Mouse (Mus musculus) heart, embryonic 16.5 days (tissue): ENCODE data around the gene Nudt8. TPM values are rescaled to one million over a fixed set of nuclear protein-coding genes. Genes with fewer than 3 reads are reported as not detected.
"Not testable (repeated sequence)": the region's sequence is repeated elsewhere in the genome, so short reads cannot be mapped to it uniquely, and the experiment has no call there.

ENCODE experiments used
- ATAC-seq: fragments of 200-750 bp; cut with Nextera tagmentation; replicated peaks from 2 replicates; pipeline ENCODE4 v1.8.0; 2017; ENCODE audit warnings: moderate number of reproducible peaks; ENCODE audit not compliant: insufficient read depth, low FRiP score; ENCODE audit errors: extremely low read depth
- H3K27ac ChIP-seq: fragments of 300-500 bp; sonication (generic); 2 replicates; pipeline ENCODE4 v1.5.1; 2014; ENCODE audit warnings: mild to moderate bottlenecking, low read length, control low read depth, moderate library complexity
- H3K27me3 ChIP-seq: fragments of 300-500 bp; sonication (generic); 2 replicates; pipeline ENCODE4 v1.6.1; 2014; ENCODE audit warnings: low read length, mixed read lengths; ENCODE audit not compliant: control insufficient read depth, insufficient read depth
- H3K36me3 ChIP-seq: fragments of 300-500 bp; sonication (generic); 2 replicates; pipeline ENCODE4 v1.6.1; 2014; ENCODE audit not compliant: control insufficient read depth, insufficient read depth
- H3K4me1 ChIP-seq: fragments of 300-500 bp; sonication (generic); 2 replicates; pipeline ENCODE4 v1.6.1; 2014; ENCODE audit warnings: low read length, mixed read lengths; ENCODE audit not compliant: control insufficient read depth, insufficient read depth
- H3K4me2 ChIP-seq: fragments of 300-500 bp; sonication (generic); 2 replicates; pipeline ENCODE4 v1.6.1; 2014; ENCODE audit warnings: low read depth, mild to moderate bottlenecking, control low read depth, low read length
- H3K4me3 ChIP-seq: fragments of 300-500 bp; sonication (generic); 2 replicates; pipeline ENCODE4 v1.5.1; 2014; ENCODE audit warnings: mild to moderate bottlenecking, control low read depth, low read length
- H3K9ac ChIP-seq: fragments of 300-500 bp; sonication (generic); 2 replicates; pipeline ENCODE4 v1.6.1; 2014; ENCODE audit warnings: low read length, control low read depth
- H3K9me3 ChIP-seq: fragments of 300-500 bp; sonication (generic); replicated peaks from 2 replicates; pipeline ENCODE4 v1.6.1; 2016; ENCODE audit warnings: low read length; ENCODE audit not compliant: control insufficient read depth
- WGBS: fragments of 180-500 bp; shearing (Covaris S2); extraction: QIAGEN DNeasy Blood & Tissue Kit; methylation state at CpG from one replicate; pipeline ENCODE4 v1.1.7; 2014; 5-methylcytosine and 5-hydroxymethylcytosine counted together
- polyA plus RNA-seq: library from polyadenylated mRNA; unstranded; fragments of >200 nt; fragmentation: Nextera tagmentation; extraction: Ambion mirVana; gene quantifications from 2 replicates; pipeline ENCODE4 v1.2.1, GENCODE M21; 2015

The Nudt8 gene
- polyA plus RNA-seq, 1 experiment from 2014 or later, result 67.8 TPM

- not testable (repeated sequence) for H3K4me3 ChIP-seq, H3K4me2 ChIP-seq, H3K27ac ChIP-seq, H3K4me1 ChIP-seq, H3K9ac ChIP-seq, H3K27me3 ChIP-seq, ATAC-seq, H3K9me3 ChIP-seq, H3K36me3 ChIP-seq
- whole genome bisulfite sequencing, result 67% methylated on average over 6 of the region's 6 CpGs
Observed at GRCm38 (mm10) chr19:3961805-3962204, 38.6 kb upstream of the Nudt8 start.

GRCm38 (mm10) chr19:3962469-3962868 lies 37.9 kb upstream of the Nudt8 start:
- Histone ChIP-seq H3K4me3 (no peak overlapping the region), H3K27me3 (no peaks in the 10 kb centered on the region), H3K27ac (no peak overlapping the region), H3K36me3 (no peaks in the 10 kb centered on the region), H3K9me3 (no peaks in the 10 kb centered on the region), H3K9ac (no peak overlapping the region), H3K4me2 (no peak overlapping the region), H3K4me1 (0 out of 2 replicates have a peak, but pooled peaks cover 6% of the 10 kb centered on the region)
- no peak for ATAC-seq
- WGBS, result 19% methylated on average over 2 of the region's 2 CpGs

- H3K4me1 ChIP-seq, result 0 out of 2 replicates have a peak, but pooled peaks cover 3% of the 10 kb centered on the region
- H3K4me2 ChIP-seq, result no peak overlapping the region
- H3K27me3 ChIP-seq, result no peaks in the 10 kb centered on the region
- H3K36me3 ChIP-seq, result no peaks in the 10 kb centered on the region
- H3K9ac ChIP-seq, result no peak overlapping the region
- no peak overlapping the region for H3K27ac ChIP-seq
- no peak for ATAC-seq
- no peaks in the 10 kb centered on the region for H3K9me3 ChIP-seq
- 73% methylated on average over 4 of the region's 4 CpGs for WGBS
- H3K4me3 ChIP-seq, result no peak overlapping the region
Observed at GRCm38 (mm10) chr19:3964030-3964429, 36.4 kb upstream of the Nudt8 start.

- WGBS, result 64% methylated on average over 11 of the region's 11 CpGs
- Histone ChIP-seq H3K4me3 (no peak overlapping the region), H3K27ac (no peak overlapping the region), H3K36me3 (no peaks in the 10 kb centered on the region), H3K9ac (no peak overlapping the region), H3K27me3 (no peaks in the 10 kb centered on the region; the same call in 1 of the 2 replicates), H3K4me1 (0 out of 2 replicates have a peak, but pooled peaks cover 3% of the 10 kb centered on the region), H3K9me3 (no peaks in the 10 kb centered on the region), H3K4me2 (no peak overlapping the region)
- ATAC-seq, result no peak
Observed at GRCm38 (mm10) chr19:3966330-3967075, 33.9 kb upstream of the Nudt8 start.

GRCm38 (mm10) chr19:3967258-3967657 lies 33.1 kb upstream of the Nudt8 start:
- 0 out of 2 replicates have a peak, but pooled peaks cover 3% of the 10 kb centered on the region for H3K4me1 ChIP-seq
- H3K4me2 ChIP-seq, result no peak overlapping the region
- H3K4me3 ChIP-seq, result no peak overlapping the region
- no peak overlapping the region for H3K27ac ChIP-seq
- no peaks in the 10 kb centered on the region for H3K9me3 ChIP-seq
- H3K27me3 ChIP-seq, result no peaks in the 10 kb centered on the region; the same call in 1 of the 2 replicates
- 35% methylated on average over 3 of the region's 3 CpGs for WGBS
- no peak for ATAC-seq
- no peaks in the 10 kb centered on the region for H3K36me3 ChIP-seq
- H3K9ac ChIP-seq, result no peak overlapping the region

- Histone ChIP-seq H3K9ac (no peak within 1 kb of the TSS), H3K4me1 (0 out of 2 replicates have a peak, but pooled peaks cover 1% of the 10 kb centered on the region), H3K27me3 (no peaks in the 10 kb centered on the region; the same call in 1 of the 2 replicates), H3K27ac (no peak within 1 kb of the TSS), H3K9me3 (no peaks in the 10 kb centered on the region), H3K36me3 (no peaks in the 10 kb centered on the region), H3K4me3 (no peak within 1 kb of the TSS), H3K4me2 (no peak within 1 kb of the TSS)
- 50% methylated on average over 9 of the region's 9 CpGs for WGBS
- no peak for ATAC-seq
Observed at GRCm38 (mm10) chr19:3972229-3972628, 28.2 kb upstream of the Nudt8 start, which contains the start of gene Aldh3b2. Gene Aldh3b2, plus strand, starts transcription at chr19:3972328.

- WGBS, result 74% methylated on average over 6 of the region's 6 CpGs
- H3K27ac ChIP-seq, H3K27me3 ChIP-seq, ATAC-seq, H3K4me2 ChIP-seq, H3K9ac ChIP-seq, H3K4me1 ChIP-seq, H3K4me3 ChIP-seq, H3K36me3 ChIP-seq, H3K9me3 ChIP-seq: not testable (repeated sequence)
Observed at GRCm38 (mm10) chr19:3974608-3975007, 25.8 kb upstream of the Nudt8 start.

- ATAC-seq, result no peak
- WGBS, result 77% methylated on average over 2 of the region's 2 CpGs
Observed at GRCm38 (mm10) chr19:3975866-3976265, 24.5 kb upstream of the Nudt8 start.

GRCm38 (mm10) chr19:3980309-3980708 lies 20.1 kb upstream of the Nudt8 start:
- WGBS, result 11% methylated on average over 4 of the region's 4 CpGs
- peaks cover 5% of the 10 kb centered on the region for H3K4me1 ChIP-seq
- H3K36me3 ChIP-seq, result no peaks in the 10 kb centered on the region
- no peak overlapping the region for H3K4me3 ChIP-seq
- H3K27ac ChIP-seq, result no peak overlapping the region
- no peaks in the 10 kb centered on the region for H3K27me3 ChIP-seq
- no peak overlapping the region for H3K4me2 ChIP-seq
- H3K9ac ChIP-seq, result no peak overlapping the region
- peak; percentile 75; the same call in 1 of the 2 replicates for ATAC-seq
- no peaks in the 10 kb centered on the region for H3K9me3 ChIP-seq

More at GRCm38 (mm10) chr19:3975866-3976265, 24.5 kb upstream of the Nudt8 start:
- Histone ChIP-seq H3K4me2 (no peak overlapping the region), H3K27ac (no peak overlapping the region), H3K4me1 (no peaks in the 10 kb centered on the region), H3K36me3 (no peaks in the 10 kb centered on the region), H3K4me3 (no peak overlapping the region), H3K9me3 (no peaks in the 10 kb centered on the region), H3K9ac (no peak overlapping the region), H3K27me3 (no peaks in the 10 kb centered on the region)
